Mouse (Mus musculus) kidney, embryonic 16.5 days (tissue): ENCODE measurements at regions not wholly inside any gene's neighbourhood (a gene's known extent, or its start where the extent isn't known, plus 50 kb on each side); places are given as distances from the start of the nearest gene placed in this dataset.
A peak's percentile ranks its signal among the peaks of the same experiment; 100 is the strongest.

Experiments
- ATAC-seq: fragments of 200-750 bp; cut with Nextera tagmentation; 2 replicates; pipeline ENCODE4 v1.8.0; 2017; ENCODE audit warnings: moderate TSS enrichment; ENCODE audit not compliant: low FRiP score, low TSS enrichment
- H3K27ac ChIP-seq: fragments of 300-500 bp; sonication (generic); 2 replicates; pipeline ENCODE4 v1.5.1; 2014; ENCODE audit warnings: low read length
- H3K27me3 ChIP-seq: fragments of 300-500 bp; sonication (generic); 2 replicates; pipeline ENCODE4 v1.6.1; 2014; ENCODE audit warnings: low read length, control low read depth, mixed read lengths; ENCODE audit not compliant: insufficient read depth
- H3K36me3 ChIP-seq: fragments of 300-500 bp; sonication (generic); 2 replicates; pipeline ENCODE4 v1.6.1; 2014; ENCODE audit warnings: low read length, control low read depth, mixed read lengths; ENCODE audit not compliant: insufficient read depth
- H3K4me1 ChIP-seq: fragments of 300-500 bp; sonication (generic); 2 replicates; pipeline ENCODE4 v1.6.1; 2014; ENCODE audit warnings: low read length, control low read depth, mixed read lengths; ENCODE audit not compliant: insufficient read depth
- H3K4me2 ChIP-seq: fragments of 300-500 bp; sonication (generic); replicated peaks from 2 replicates; pipeline ENCODE4 v1.6.1; 2014; ENCODE audit warnings: low read depth, low read length
- H3K4me3 ChIP-seq: fragments of 300-500 bp; sonication (generic); 2 replicates; pipeline ENCODE4 v1.5.1; 2014; ENCODE audit warnings: mild to moderate bottlenecking, low read length
- H3K9ac ChIP-seq: fragments of 300-500 bp; sonication (generic); replicated peaks from 2 replicates; pipeline ENCODE4 v1.6.1; 2014; ENCODE audit warnings: low read length
- H3K9me3 ChIP-seq: fragments of 300-500 bp; sonication (generic); 2 replicates; pipeline ENCODE4 v1.6.1; 2016; ENCODE audit warnings: low read length, control low read depth
- WGBS: fragments of 180-500 bp; shearing (Covaris S2); extraction: QIAGEN DNeasy Blood & Tissue Kit; methylation state at CpG from one replicate; pipeline ENCODE4 v1.1.7; 2014; 5-methylcytosine and 5-hydroxymethylcytosine counted together

- Histone ChIP-seq H3K9me3 (no peaks in the 10 kb centered on the region), H3K4me3 (no peak overlapping the region), H3K4me1 (no peaks in the 10 kb centered on the region), H3K9ac (no peak overlapping the region), H3K27ac (no peak overlapping the region), H3K36me3 (no peaks in the 10 kb centered on the region), H3K27me3 (no peaks in the 10 kb centered on the region), H3K4me2 (no peak overlapping the region)
- WGBS = 89% methylated on average over 2 of the region's 2 CpGs
- no peak for ATAC-seq
Observed at GRCm38 (mm10) chr6:148584126-148584525, 139.9 kb upstream of the Tmtc1 start.

GRCm38 (mm10) chr6:148578281-148578680 lies 134.1 kb upstream of the Tmtc1 start:
- 58% methylated on average over 3 of the region's 3 CpGs for WGBS
- peak overlapping the region; percentile 4 for H3K27ac ChIP-seq

GRCm38 (mm10) chr6:148577663-148578062 lies 133.5 kb upstream of the Tmtc1 start:
- no peak overlapping the region for H3K9ac ChIP-seq
- H3K27me3 ChIP-seq = no peaks in the 10 kb centered on the region
- 74% methylated on average over 3 of the region's 3 CpGs for WGBS
- no peaks in the 10 kb centered on the region for H3K9me3 ChIP-seq
- H3K4me2 ChIP-seq = no peak overlapping the region
- no peak overlapping the region for H3K4me3 ChIP-seq
- peak; percentile 4; the same call in 1 of the 2 replicates for ATAC-seq
- H3K36me3 ChIP-seq = no peaks in the 10 kb centered on the region
- peak overlapping the region; percentile 4 for H3K27ac ChIP-seq
- no peaks in the 10 kb centered on the region for H3K4me1 ChIP-seq

More at GRCm38 (mm10) chr6:148578281-148578680, 134.1 kb upstream of the Tmtc1 start:
- Histone ChIP-seq H3K4me2 (no peak overlapping the region), H3K27me3 (no peaks in the 10 kb centered on the region), H3K9ac (no peak overlapping the region), H3K9me3 (no peaks in the 10 kb centered on the region), H3K36me3 (no peaks in the 10 kb centered on the region), H3K4me1 (no peaks in the 10 kb centered on the region), H3K4me3 (no peak overlapping the region)
- ATAC-seq = no peak

GRCm38 (mm10) chr6:148574742-148575453 lies 130.7 kb upstream of the Tmtc1 start:
- H3K4me2 ChIP-seq = no peak overlapping the region
- H3K4me1 ChIP-seq = no peaks in the 10 kb centered on the region
- H3K4me3 ChIP-seq = no peak overlapping the region
- H3K27me3 ChIP-seq = no peaks in the 10 kb centered on the region
- WGBS = 76% methylated on average over 7 of the region's 7 CpGs
- H3K9ac ChIP-seq = no peak overlapping the region
- H3K27ac ChIP-seq = no peak overlapping the region
- H3K36me3 ChIP-seq = no peaks in the 10 kb centered on the region
- no peak for ATAC-seq
- no peaks in the 10 kb centered on the region for H3K9me3 ChIP-seq

GRCm38 (mm10) chr6:148572201-148572600 lies 128.0 kb upstream of the Tmtc1 start:
- H3K4me1 ChIP-seq = no peaks in the 10 kb centered on the region
- no peak for ATAC-seq
- no peak overlapping the region for H3K27ac ChIP-seq
- WGBS = 86% methylated on average over 5 of the region's 5 CpGs
- no peaks in the 10 kb centered on the region for H3K27me3 ChIP-seq
- no peaks in the 10 kb centered on the region for H3K36me3 ChIP-seq
- no peak overlapping the region for H3K9ac ChIP-seq
- H3K4me3 ChIP-seq = no peak overlapping the region
- no peaks in the 10 kb centered on the region for H3K9me3 ChIP-seq
- no peak overlapping the region for H3K4me2 ChIP-seq

GRCm38 (mm10) chr6:148571651-148572050 lies 127.5 kb upstream of the Tmtc1 start:
- no peaks in the 10 kb centered on the region for H3K9me3 ChIP-seq
- H3K4me2 ChIP-seq = no peak overlapping the region
- H3K27ac ChIP-seq = no peak overlapping the region
- no peaks in the 10 kb centered on the region for H3K36me3 ChIP-seq
- H3K4me1 ChIP-seq = no peaks in the 10 kb centered on the region
- WGBS = 84% methylated on average over 3 of the region's 3 CpGs
- no peak overlapping the region for H3K9ac ChIP-seq
- H3K4me3 ChIP-seq = no peak overlapping the region
- no peaks in the 10 kb centered on the region for H3K27me3 ChIP-seq
- ATAC-seq = no peak

- Histone ChIP-seq H3K9ac (no peak overlapping the region), H3K27ac (no peak overlapping the region), H3K4me2 (no peak overlapping the region), H3K4me1 (0 out of 2 replicates have a peak, but pooled peaks cover 2% of the 10 kb centered on the region), H3K4me3 (no peak overlapping the region), H3K36me3 (no peaks in the 10 kb centered on the region), H3K9me3 (no peaks in the 10 kb centered on the region), H3K27me3 (no peaks in the 10 kb centered on the region)
- 75% methylated on average over 2 of the region's 2 CpGs for WGBS
- ATAC-seq = no peak
Observed at GRCm38 (mm10) chr6:148564146-148564545, 120.0 kb upstream of the Tmtc1 start.

- 0 out of 2 replicates have a peak, but pooled peaks cover 2% of the 10 kb centered on the region for H3K4me1 ChIP-seq
- H3K4me3 ChIP-seq = no peak overlapping the region
- no peak overlapping the region for H3K9ac ChIP-seq
- no peaks in the 10 kb centered on the region for H3K27me3 ChIP-seq
- no peaks in the 10 kb centered on the region for H3K36me3 ChIP-seq
- no peak overlapping the region for H3K27ac ChIP-seq
- no peaks in the 10 kb centered on the region for H3K9me3 ChIP-seq
- ATAC-seq = no peak
- no peak overlapping the region for H3K4me2 ChIP-seq
- WGBS = 27% methylated on average over 2 of the region's 2 CpGs
Observed at GRCm38 (mm10) chr6:148562206-148562708, 118.1 kb upstream of the Tmtc1 start.

GRCm38 (mm10) chr6:148556484-148556871 lies 112.3 kb upstream of the Tmtc1 start:
- H3K36me3 ChIP-seq = no peaks in the 10 kb centered on the region
- no peaks in the 10 kb centered on the region for H3K9me3 ChIP-seq
- 32% methylated on average over 2 of the region's 2 CpGs for WGBS
- H3K4me3 ChIP-seq = no peak overlapping the region
- no peak overlapping the region for H3K9ac ChIP-seq
- H3K4me2 ChIP-seq = no peak overlapping the region
- no peaks in the 10 kb centered on the region for H3K27me3 ChIP-seq
- H3K27ac ChIP-seq = peak overlapping the region; percentile 74
- peaks cover 16% of the 10 kb centered on the region for H3K4me1 ChIP-seq
- ATAC-seq = peak; percentile 68; the same call in 1 of the 2 replicates

- Histone ChIP-seq H3K27ac (peak overlapping the region; percentile 83), H3K9me3 (no peaks in the 10 kb centered on the region), H3K4me3 (no peak overlapping the region), H3K27me3 (no peaks in the 10 kb centered on the region), H3K36me3 (no peaks in the 10 kb centered on the region), H3K4me2 (no peak overlapping the region), H3K4me1 (peaks cover 16% of the 10 kb centered on the region), H3K9ac (no peak overlapping the region)
- ATAC-seq = peak; percentile 74
- 44% methylated on average over 5 of the region's 5 CpGs for WGBS
Observed at GRCm38 (mm10) chr6:148555651-148556483, 111.7 kb upstream of the Tmtc1 start.
